Mouse (Mus musculus) T-helper 1 cell (primary cell): ENCODE measurements around the gene Tm4sf4.

Experiments used
- in situ Hi-C: fragments of 300-600 bp; cut with MboI, MseI; formaldehyde crosslinking; loops from one replicate; pipeline ENCODE4 v1.15.1; 2025; ENCODE audit warnings: high pct_unique_total_duplicates

Gene Tm4sf4

DNA sequence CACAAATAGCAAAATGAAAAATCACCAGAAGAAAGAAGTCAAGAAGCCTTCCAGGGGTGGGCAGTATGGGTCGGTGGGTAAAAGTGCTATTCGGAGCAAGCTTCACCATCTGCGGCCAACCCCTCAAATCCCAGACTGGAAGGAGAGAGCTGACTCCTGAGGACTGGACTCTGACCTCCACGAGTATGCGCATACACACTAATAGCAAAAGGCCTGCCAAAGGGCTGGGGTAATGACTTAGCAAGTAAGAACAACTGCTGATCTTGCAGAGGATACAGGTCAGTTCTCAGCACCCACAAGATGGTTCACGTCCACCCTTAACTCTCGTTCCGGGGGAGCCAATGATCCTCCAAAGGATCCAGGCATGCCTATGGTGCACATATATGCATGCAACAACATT, 49.3 kb downstream of the Tm4sf4 start:
- in situ Hi-C loops, result no loop called here

DNA sequence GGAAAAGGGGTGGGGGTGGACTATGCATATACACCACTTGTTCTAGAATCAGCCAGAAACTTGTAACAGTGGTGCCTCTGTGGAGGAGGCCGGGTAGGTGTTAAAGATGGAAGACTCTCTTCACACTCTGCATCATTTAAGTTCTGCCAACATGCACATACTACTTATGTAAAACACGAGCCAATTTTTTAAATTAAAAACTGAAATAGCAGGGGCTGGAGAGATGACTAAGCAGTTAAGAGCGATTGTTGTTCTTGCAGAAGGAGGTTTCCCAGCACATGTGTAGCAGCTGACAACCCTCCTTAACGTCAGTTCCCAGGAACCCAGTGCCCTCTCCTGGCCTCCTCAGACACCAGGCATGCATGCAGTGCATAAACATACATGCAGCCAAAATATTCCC, 55.5 kb downstream of the Tm4sf4 start:
- in situ Hi-C loops, result no loop called here

DNA sequence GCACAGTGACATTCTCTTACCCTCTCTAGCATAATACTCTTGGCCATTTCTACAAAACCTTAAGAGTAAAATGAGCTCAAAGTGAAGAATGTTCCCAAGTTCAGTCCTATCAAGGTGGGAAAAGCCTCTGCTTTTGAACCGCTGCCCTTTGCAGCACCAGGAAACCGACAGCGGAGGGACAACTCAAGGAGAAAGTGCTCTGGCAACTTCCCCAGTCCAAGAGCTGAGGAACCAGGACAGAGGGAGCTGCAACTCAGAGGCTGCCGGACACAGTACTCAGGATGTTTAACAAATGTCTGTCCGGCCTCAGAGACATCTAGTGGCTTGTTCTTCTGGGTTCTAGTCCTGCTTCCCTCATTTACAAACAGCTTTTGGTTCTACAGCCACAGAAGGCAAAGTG, 56.9 kb downstream of the Tm4sf4 start:
- in situ Hi-C loops, result no loop called here

DNA sequence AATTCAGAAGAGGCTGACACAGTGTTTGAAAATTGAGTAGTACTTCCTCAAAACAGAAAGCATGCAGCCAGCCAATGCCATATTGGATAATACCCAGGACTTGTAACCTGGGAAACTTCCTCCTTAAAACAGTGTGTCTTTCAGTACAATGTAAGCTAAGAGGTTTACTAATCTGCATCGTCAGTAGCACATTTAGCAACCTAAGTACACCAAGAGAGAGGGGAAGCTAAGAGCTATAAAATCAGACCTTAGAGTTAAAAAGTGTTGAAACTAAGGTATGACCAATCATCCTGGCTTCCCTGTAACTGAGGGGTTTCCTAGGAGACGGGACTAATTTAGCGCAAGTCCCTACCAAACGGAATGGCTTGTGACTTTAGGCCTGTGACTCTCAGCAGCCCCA, 61.0 kb downstream of the Tm4sf4 start:
- in situ Hi-C loops, result no loop called here

DNA sequence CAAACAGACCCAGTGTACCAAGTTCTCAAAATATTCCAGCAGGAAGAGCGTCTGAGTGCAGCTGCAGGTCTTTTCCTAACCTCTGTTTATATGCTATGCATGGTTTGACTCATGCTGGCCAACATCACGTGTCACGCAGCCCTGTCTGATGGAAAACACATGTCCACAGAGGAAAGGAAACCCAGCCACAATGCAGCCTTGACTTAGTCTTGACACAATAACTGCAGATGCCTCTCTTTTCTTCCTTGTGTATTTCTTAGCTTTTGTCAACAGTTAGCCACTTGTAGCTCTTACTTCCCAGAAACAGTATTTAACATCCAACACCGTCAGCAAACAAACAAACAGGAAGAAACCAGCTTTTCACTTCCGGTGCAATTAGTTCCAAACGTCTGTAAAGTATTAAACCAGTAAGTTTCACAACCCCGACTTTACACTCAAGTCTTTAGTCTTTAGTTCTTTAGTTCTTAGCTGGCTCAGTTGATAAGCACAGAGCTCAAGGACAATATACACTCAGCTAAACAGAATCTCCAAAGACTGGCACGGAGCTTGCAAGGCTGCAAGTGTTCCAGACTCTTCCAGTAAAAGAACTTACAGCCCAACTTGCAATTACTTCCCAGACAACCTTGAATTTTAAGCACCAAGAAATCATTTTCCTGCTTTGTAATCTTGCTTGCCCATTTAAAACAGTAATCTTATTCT, 62.5 kb downstream of the Tm4sf4 start:
- in situ Hi-C loops, result no loop called here
